Mouse (Mus musculus): ENCODE measurements around the gene Mdh2. TPM values are rescaled to one million over a fixed set of nuclear protein-coding genes. Genes with fewer than 3 reads are reported as not detected.

Gene Mdh2
- polyA plus RNA-seq, 1 experiment from 2014 or later, result 599 TPM

DNA sequence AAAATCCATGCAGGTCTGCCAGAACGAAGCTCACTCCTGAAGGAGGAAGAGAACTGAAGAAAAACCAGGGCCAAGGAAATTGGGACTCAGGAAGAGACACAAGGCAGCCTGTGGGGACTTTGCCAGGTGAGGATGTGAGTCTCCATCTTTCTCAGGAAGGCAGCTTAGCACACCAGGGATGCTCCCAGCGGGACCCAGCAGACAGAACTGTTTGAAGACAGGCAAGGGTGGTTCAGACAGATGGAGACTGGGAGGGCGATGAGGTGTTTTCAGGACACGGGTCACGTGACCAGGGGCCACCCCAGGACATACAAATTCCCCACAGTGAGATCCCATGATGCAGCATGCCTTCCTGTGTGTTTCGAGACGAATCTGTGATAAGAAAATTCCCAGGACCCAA, 40.2 kb downstream of the Mdh2 start:
- Histone ChIP-seq H3K27ac (no peak overlapping the region), H3K9ac (no peak overlapping the region), H3K36me3 (replicated peaks; ENCODE audit: control insufficient read depth, insufficient read depth) (peaks cover 4% of the 10 kb centered on the region; the same call in 1 of the 2 replicates), H3K9me3 (ENCODE audit: control insufficient read depth, low read length) (no peaks in the 10 kb centered on the region), H3K4me1 (replicated peaks; ENCODE audit: control insufficient read depth, insufficient read depth, low read length) (peaks cover 21% of the 10 kb centered on the region), H3K4me3 (replicated peaks; ENCODE audit: low read length) (no peak overlapping the region), H3K4me2 (replicated peaks) (no peak overlapping the region), H3K27me3 (ENCODE audit: control insufficient read depth, insufficient read depth, low read length) (no peaks in the 10 kb centered on the region)
- WGBS, result 54% methylated on average over 7 of the region's 7 CpGs
- no peak for ATAC-seq (ENCODE audit: low FRiP score)
- no peak for DNase-seq (ENCODE audit: low spot score)

DNA sequence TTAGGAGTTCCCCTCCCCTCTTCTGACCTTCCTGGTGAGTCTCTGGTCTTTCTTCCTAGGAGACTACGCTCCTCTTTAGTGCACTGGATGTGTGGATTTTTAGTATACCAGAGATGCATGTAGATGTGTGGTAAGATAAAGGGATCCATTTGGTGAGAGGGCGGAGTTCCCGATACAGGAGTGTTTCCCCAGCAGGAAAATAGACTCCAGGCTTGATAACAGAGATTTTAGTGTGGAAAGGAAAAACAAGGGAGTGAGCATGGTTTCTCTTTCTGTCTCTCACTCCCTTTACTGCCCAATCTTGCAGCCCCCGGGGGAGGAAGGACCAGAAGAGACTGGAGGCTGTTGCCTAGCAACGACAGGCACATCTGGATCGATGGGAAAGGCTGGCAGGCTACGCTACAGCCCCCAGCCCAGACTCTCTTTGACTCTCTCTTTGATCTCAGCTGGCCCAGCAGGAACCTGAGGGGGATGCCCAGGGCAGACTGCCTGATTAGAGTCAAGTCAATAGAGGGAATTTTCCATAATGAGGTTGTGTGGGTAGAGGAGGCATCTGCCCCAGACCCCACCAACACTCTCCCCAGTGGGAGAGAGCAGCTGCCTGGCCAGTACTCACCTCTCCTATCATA, 44.1 kb downstream of the Mdh2 start:
- 13% methylated on average over 7 of the region's 7 CpGs for WGBS
- H3K4me3 ChIP-seq (replicated peaks; ENCODE audit: low read length), result no peak overlapping the region
- peak; percentile 53 for DNase-seq (ENCODE audit: low spot score)
- H3K9me3 ChIP-seq (ENCODE audit: control insufficient read depth, low read length), result no peaks in the 10 kb centered on the region
- H3K27me3 ChIP-seq (ENCODE audit: control insufficient read depth, insufficient read depth, low read length), result no peaks in the 10 kb centered on the region
- ATAC-seq (ENCODE audit: low FRiP score), result peak; percentile 79
- peak overlapping the region; percentile 40 for H3K4me2 ChIP-seq (replicated peaks)
- peaks cover 4% of the 10 kb centered on the region; the same call in 1 of the 2 replicates for H3K36me3 ChIP-seq (replicated peaks; ENCODE audit: control insufficient read depth, insufficient read depth)
- H3K9ac ChIP-seq, result peak overlapping the region; percentile 40
- H3K4me1 ChIP-seq (replicated peaks; ENCODE audit: control insufficient read depth, insufficient read depth, low read length), result peaks cover 45% of the 10 kb centered on the region
- peak overlapping the region; percentile 95 for H3K27ac ChIP-seq

DNA sequence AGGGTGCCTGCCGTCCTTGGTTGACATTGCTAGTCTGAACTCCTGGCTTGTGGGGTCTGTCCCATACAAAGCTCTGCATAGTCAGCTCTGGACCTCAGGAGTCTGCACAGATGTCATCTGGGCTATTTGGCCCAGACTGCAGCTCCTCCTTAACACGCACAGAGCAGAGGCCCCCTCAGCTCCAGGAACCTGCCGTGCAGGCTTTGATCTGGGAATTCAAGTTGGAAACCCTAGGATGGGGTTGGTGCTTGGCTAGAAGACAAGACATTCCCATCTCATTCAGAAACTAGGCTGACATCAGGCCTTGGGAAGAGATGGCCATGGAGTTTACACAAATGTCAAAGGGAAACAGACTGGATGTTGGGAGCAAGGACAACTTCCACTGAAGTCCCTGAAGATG, 46.2 kb downstream of the Mdh2 start:
- peak overlapping the region; percentile 38; the same call in 1 of the 2 replicates for H3K27ac ChIP-seq
- 53% methylated on average over 3 of the region's 3 CpGs for WGBS
- peaks cover 7% of the 10 kb centered on the region; the same call in 1 of the 2 replicates for H3K36me3 ChIP-seq (replicated peaks; ENCODE audit: control insufficient read depth, insufficient read depth)

DNA sequence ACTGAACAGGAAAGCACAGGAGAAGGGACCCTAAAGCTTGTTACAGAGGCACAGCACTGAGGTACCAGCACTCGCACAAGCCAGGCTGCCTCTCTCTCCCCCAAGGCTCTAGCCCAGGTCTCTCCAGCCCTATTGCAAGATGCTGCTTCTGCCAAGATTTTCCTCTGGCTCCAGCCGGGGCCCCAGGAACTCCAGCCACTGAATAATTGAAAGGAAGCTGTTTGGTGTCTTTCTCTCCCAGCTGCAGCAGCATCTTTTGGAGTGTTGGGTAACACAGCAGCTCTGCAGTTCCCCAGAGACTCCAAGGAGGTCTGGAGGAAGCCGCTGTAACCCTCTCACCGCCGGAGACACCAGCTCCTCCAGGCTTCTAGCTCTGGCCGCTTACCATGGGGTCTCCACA, 47.9 kb downstream of the Mdh2 start:
- H3K4me1 ChIP-seq (replicated peaks; ENCODE audit: control insufficient read depth, insufficient read depth, low read length), result peaks cover 45% of the 10 kb centered on the region
- H3K36me3 ChIP-seq (replicated peaks; ENCODE audit: control insufficient read depth, insufficient read depth), result peaks cover 10% of the 10 kb centered on the region; the same call in 1 of the 2 replicates
- no peak overlapping the region for H3K4me2 ChIP-seq (replicated peaks)
- H3K9me3 ChIP-seq (ENCODE audit: control insufficient read depth, low read length), result no peaks in the 10 kb centered on the region
- WGBS, result 34% methylated on average over 6 of the region's 6 CpGs
- H3K4me3 ChIP-seq (replicated peaks; ENCODE audit: low read length), result no peak overlapping the region
- no peak for ATAC-seq (ENCODE audit: low FRiP score)
- H3K27me3 ChIP-seq (ENCODE audit: control insufficient read depth, insufficient read depth, low read length), result no peaks in the 10 kb centered on the region
- peak overlapping the region; percentile 75 for H3K27ac ChIP-seq
- peak overlapping the region; percentile 31; the same call in 1 of the 2 replicates for H3K9ac ChIP-seq
- no peak for DNase-seq (ENCODE audit: low spot score)

More for the DNA sequence above, 46.2 kb downstream of the Mdh2 start:
- no peak overlapping the region for H3K9ac ChIP-seq
- H3K27me3 ChIP-seq (ENCODE audit: control insufficient read depth, insufficient read depth, low read length), result no peaks in the 10 kb centered on the region
- no peaks in the 10 kb centered on the region for H3K9me3 ChIP-seq (ENCODE audit: control insufficient read depth, low read length)
- H3K4me3 ChIP-seq (replicated peaks; ENCODE audit: low read length), result no peak overlapping the region
- H3K4me1 ChIP-seq (replicated peaks; ENCODE audit: control insufficient read depth, insufficient read depth, low read length), result peaks cover 45% of the 10 kb centered on the region
- ATAC-seq (ENCODE audit: low FRiP score) (no peak), DNase-seq (ENCODE audit: low spot score) (no peak)
- no peak overlapping the region for H3K4me2 ChIP-seq (replicated peaks)

DNA sequence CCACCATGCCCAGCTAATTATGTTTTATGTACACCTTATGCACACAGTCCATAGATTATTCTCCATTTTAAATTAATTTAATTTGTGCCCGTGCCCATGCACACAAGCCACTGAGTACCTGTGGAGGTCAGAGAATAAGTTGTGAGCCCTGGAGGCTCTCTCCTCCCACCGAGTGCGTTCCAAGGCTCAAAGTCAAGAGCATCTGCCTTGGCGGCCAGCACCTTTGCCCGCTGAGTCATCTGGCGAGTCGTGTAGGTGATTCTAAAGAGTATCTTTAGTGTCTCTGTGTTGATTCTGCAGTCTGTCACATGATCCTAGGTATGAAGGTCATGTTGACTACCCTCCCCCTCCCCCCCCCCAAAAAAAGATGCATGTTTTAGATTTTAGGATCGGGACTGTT, 51.1 kb downstream of the Mdh2 start:
- H3K36me3 ChIP-seq (replicated peaks; ENCODE audit: control insufficient read depth, insufficient read depth), result peaks cover 10% of the 10 kb centered on the region; the same call in 1 of the 2 replicates
- 89% methylated on average over 8 of the region's 8 CpGs for WGBS
- H3K27ac ChIP-seq, result no peak overlapping the region
- no peak overlapping the region for H3K4me3 ChIP-seq (replicated peaks; ENCODE audit: low read length)
- no peak for ATAC-seq (ENCODE audit: low FRiP score)
- H3K9ac ChIP-seq, result no peak overlapping the region
- DNase-seq (ENCODE audit: low spot score), result no peak
- peaks cover 24% of the 10 kb centered on the region for H3K4me1 ChIP-seq (replicated peaks; ENCODE audit: control insufficient read depth, insufficient read depth, low read length)
- H3K9me3 ChIP-seq (ENCODE audit: control insufficient read depth, low read length), result no peaks in the 10 kb centered on the region
- no peak overlapping the region for H3K4me2 ChIP-seq (replicated peaks)
- no peaks in the 10 kb centered on the region for H3K27me3 ChIP-seq (ENCODE audit: control insufficient read depth, insufficient read depth, low read length)

DNA sequence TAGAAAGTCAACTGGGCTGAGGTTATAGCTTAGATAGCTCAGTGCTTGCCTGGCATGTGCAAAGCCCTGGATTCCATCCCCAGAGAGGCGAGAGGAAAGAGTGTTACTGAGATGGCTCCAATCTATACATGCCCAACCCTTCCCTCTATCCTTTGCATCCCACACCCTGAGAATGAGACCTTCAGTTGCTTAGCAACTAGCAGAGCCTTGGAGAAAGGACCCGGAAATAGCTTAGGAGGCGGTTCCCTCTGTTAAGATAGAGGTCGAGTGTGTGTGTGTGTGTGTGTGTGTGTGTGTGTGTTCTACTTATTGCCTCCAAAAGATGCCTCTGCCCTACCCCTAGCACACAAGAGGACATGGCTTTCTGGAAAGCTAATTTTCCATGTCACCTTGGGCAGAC, 54.4 kb downstream of the Mdh2 start:
- Histone ChIP-seq H3K4me2 (replicated peaks) (no peak overlapping the region), H3K27ac (peak overlapping the region; percentile 44), H3K4me1 (replicated peaks; ENCODE audit: control insufficient read depth, insufficient read depth, low read length) (peaks cover 13% of the 10 kb centered on the region), H3K9ac (0 out of 2 replicates have a peak overlapping the region, but pooled peaks have one; percentile 4), H3K27me3 (ENCODE audit: control insufficient read depth, insufficient read depth, low read length) (no peaks in the 10 kb centered on the region), H3K36me3 (replicated peaks; ENCODE audit: control insufficient read depth, insufficient read depth) (peaks cover 10% of the 10 kb centered on the region; the same call in 1 of the 2 replicates), H3K9me3 (ENCODE audit: control insufficient read depth, low read length) (no peaks in the 10 kb centered on the region), H3K4me3 (replicated peaks; ENCODE audit: low read length) (no peak overlapping the region)
- DNase-seq (ENCODE audit: low spot score) (peak; percentile 36), ATAC-seq (ENCODE audit: low FRiP score) (no peak)
- WGBS, result 27% methylated on average over 4 of the region's 4 CpGs

DNA sequence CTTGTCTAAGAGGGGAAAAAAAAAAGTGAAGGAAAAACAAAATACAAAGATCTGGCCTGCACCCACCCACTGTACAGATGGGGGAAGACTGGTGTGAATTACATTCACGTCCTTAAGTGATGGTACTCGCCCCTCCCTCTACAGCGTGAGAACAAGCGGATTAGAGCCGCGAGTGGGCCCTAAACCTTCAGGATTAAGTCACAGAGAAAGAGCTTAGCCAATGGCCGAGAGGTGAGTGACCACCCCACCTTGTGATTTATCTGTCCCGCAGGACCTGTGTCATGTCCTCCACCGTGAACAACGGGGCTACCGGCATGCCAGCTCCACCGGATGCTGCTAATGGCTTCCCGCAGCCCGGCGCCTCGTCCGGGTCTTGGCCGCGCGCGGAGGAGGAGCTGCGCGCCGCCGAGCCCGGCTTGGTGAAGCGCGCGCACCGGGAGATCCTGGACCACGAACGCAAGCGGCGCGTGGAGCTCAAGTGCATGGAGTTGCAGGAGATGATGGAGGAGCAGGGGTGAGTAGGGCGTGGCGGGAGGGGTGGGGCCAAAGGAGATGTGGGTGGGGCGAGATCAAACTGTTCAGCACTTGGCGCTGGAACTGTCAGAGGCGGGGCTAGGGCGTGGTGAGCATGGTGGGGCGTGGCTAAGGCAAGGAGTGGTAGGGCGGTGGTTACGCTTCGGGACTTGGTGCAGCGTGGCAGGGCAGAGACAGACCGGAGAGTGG, 56.6 kb downstream of the Mdh2 start:
- peak; percentile 81 for ATAC-seq (ENCODE audit: low FRiP score)

DNA sequence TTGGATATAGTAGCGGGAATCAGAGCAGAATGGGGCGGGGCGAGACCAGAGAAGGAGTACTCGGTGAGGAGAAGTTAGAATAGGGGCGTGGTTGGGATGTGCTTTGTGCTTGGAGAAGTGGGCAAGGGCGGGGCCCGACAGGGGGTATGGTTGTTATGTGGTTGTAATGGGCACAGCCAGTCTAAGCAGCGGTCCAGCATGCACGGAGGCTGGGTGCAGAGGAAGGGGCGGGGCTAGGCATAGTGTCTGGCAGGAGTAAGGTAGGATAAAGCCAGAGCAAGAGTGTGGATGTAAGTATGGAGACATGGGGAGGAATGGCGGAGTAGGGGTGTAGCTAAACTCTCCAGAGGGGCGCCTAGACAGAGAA, 57.2 kb downstream of the Mdh2 start:
- 5% methylated on average over 12 of the region's 12 CpGs for WGBS
- H3K9me3 ChIP-seq (ENCODE audit: control insufficient read depth, low read length), result no peaks in the 10 kb centered on the region
- peak overlapping the region; percentile 61 for H3K4me2 ChIP-seq (replicated peaks)
- H3K27me3 ChIP-seq (ENCODE audit: control insufficient read depth, insufficient read depth, low read length), result no peaks in the 10 kb centered on the region
- ATAC-seq (ENCODE audit: low FRiP score), result peak; percentile 69
- no peak overlapping the region; the same call in 1 of the 2 replicates for H3K27ac ChIP-seq
- peak overlapping the region; percentile 38 for H3K4me3 ChIP-seq (replicated peaks; ENCODE audit: low read length)
- H3K9ac ChIP-seq, result no peak overlapping the region; the same call in 1 of the 2 replicates
- peaks cover 4% of the 10 kb centered on the region; the same call in 1 of the 2 replicates for H3K36me3 ChIP-seq (replicated peaks; ENCODE audit: control insufficient read depth, insufficient read depth)
- peaks cover 13% of the 10 kb centered on the region for H3K4me1 ChIP-seq (replicated peaks; ENCODE audit: control insufficient read depth, insufficient read depth, low read length)
- DNase-seq (ENCODE audit: low spot score), result no peak

More for the DNA sequence above, 56.6 kb downstream of the Mdh2 start:
- Histone ChIP-seq H3K4me3 (replicated peaks; ENCODE audit: low read length) (peak overlapping the region; percentile 38), H3K9ac (peak overlapping the region; percentile 49), H3K9me3 (ENCODE audit: control insufficient read depth, low read length) (no peaks in the 10 kb centered on the region), H3K4me1 (replicated peaks; ENCODE audit: control insufficient read depth, insufficient read depth, low read length) (peaks cover 13% of the 10 kb centered on the region), H3K27ac (peak overlapping the region; percentile 49), H3K36me3 (replicated peaks; ENCODE audit: control insufficient read depth, insufficient read depth) (no peaks in the 10 kb centered on the region), H3K4me2 (replicated peaks) (peak overlapping the region; percentile 61), H3K27me3 (ENCODE audit: control insufficient read depth, insufficient read depth, low read length) (no peaks in the 10 kb centered on the region)
- WGBS, result 1% methylated on average over 47 of the region's 47 CpGs
- peak; percentile 79 for DNase-seq (ENCODE audit: low spot score)

DNA sequence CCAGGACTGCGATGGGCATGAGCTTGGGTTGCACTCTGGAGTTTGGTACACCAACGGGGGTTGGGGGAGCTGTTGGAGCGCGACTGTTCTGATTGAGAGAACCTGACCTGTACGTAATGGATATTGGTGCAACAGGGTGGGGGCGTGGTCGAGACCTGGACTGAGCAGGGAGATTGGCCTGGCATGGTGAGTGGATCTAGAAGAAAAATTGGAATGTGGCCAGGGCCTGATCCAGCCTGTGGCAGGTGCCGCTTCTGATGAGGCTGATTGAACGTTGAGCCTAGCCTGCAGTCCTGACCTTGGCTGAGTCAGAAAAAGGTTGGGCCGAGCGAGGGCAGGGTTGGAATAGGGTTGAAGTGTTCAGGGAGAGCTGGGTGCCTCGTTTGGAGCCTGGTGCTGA, 57.7 kb downstream of the Mdh2 start:
- Histone ChIP-seq H3K27ac (no peak overlapping the region; the same call in 1 of the 2 replicates), H3K36me3 (replicated peaks; ENCODE audit: control insufficient read depth, insufficient read depth) (peaks cover 9% of the 10 kb centered on the region; the same call in 1 of the 2 replicates), H3K4me3 (replicated peaks; ENCODE audit: low read length) (peak overlapping the region; percentile 38; the same call in 1 of the 2 replicates), H3K27me3 (ENCODE audit: control insufficient read depth, insufficient read depth, low read length) (no peaks in the 10 kb centered on the region), H3K4me1 (replicated peaks; ENCODE audit: control insufficient read depth, insufficient read depth, low read length) (peaks cover 13% of the 10 kb centered on the region), H3K9ac (no peak overlapping the region), H3K4me2 (replicated peaks) (peak overlapping the region; percentile 61), H3K9me3 (ENCODE audit: control insufficient read depth, low read length) (no peaks in the 10 kb centered on the region)
- no peak for ATAC-seq (ENCODE audit: low FRiP score)
- WGBS, result 22% methylated on average over 12 of the region's 12 CpGs
- DNase-seq (ENCODE audit: low spot score), result no peak

Measured in hindbrain, embryonic 14.5 days (tissue).